Mouse (Mus musculus) MEL (cell line): ENCODE measurements around the gene Hist3h2a. TPM values are rescaled to one million over a fixed set of nuclear protein-coding genes. Genes with fewer than 3 reads are reported as not detected.

Source experiments
- DNase-seq: peaks from one replicate; pipeline ENCODE4 v3.0.0; 2011; ENCODE audit warnings: low read depth, low spot score
- H3K27ac ChIP-seq: 2 replicates; pipeline ENCODE4 v1.5.1; 2012; ENCODE audit warnings: low read depth, mild to moderate bottlenecking, control low read depth, low read length, moderate library complexity; ENCODE audit not compliant: control insufficient read depth
- H3K27me3 ChIP-seq, 2 experiments: fragments of 150-350 bp in 1 of 2; sonication (generic) in 1 of 2; 2 replicates each; pipeline ENCODE4 v1.6.1; 2012; ENCODE audit warnings: low read length in 2 of 2, mild to moderate bottlenecking in 2 of 2, improper control_type of control experiment in 1 of 2, moderate library complexity in 1 of 2; ENCODE audit not compliant: insufficient read depth in 2 of 2, control insufficient read depth in 1 of 2
- H3K36me3 ChIP-seq, 2 experiments: 2 replicates each; pipeline ENCODE4 v1.6.1; 2012 to 2014; ENCODE audit warnings: low read length in 2 of 2, improper control_type of control experiment in 1 of 2, inconsistent platforms in 1 of 2, mild to moderate bottlenecking in 1 of 2; ENCODE audit not compliant: insufficient read depth in 2 of 2, control insufficient read depth in 1 of 2
- H3K4me1 ChIP-seq, 2 experiments: fragments of 150-350 bp in 1 of 2; sonication (generic) in 1 of 2; 2 replicates each; pipeline ENCODE4 v1.6.1; 2012; ENCODE audit warnings: low read length in 2 of 2, improper control_type of control experiment in 1 of 2, mild to moderate bottlenecking in 1 of 2; ENCODE audit not compliant: insufficient read depth in 2 of 2, control insufficient read depth in 1 of 2
- H3K4me3 ChIP-seq, 2 experiments: fragments of 150-350 bp in 1 of 2; sonication (generic) in 1 of 2; 2 replicates each; pipeline ENCODE4 v1.5.1; 2012; ENCODE audit warnings: low read depth in 2 of 2, low read length in 2 of 2, mild to moderate bottlenecking in 2 of 2, moderate library complexity in 2 of 2, control low read depth in 1 of 2, improper control_type of control experiment in 1 of 2; ENCODE audit not compliant: control insufficient read depth in 1 of 2, insufficient read depth in 1 of 2
- H3K79me2 ChIP-seq: 2 replicates; pipeline ENCODE4 v1.6.1; 2012; ENCODE audit warnings: mild to moderate bottlenecking, low read length, moderate library complexity; ENCODE audit not compliant: control insufficient read depth, poor library complexity, insufficient read depth
- H3K9ac ChIP-seq: 2 replicates; pipeline ENCODE4 v1.6.1; 2012; ENCODE audit warnings: low read depth, mild to moderate bottlenecking, control low read depth, low read length, moderate library complexity; ENCODE audit not compliant: control insufficient read depth, poor library complexity, severe bottlenecking
- H3K9me3 ChIP-seq: fragments of 150-350 bp; sonication (generic); replicated peaks from 2 replicates; pipeline ENCODE4 v1.6.1; 2012; ENCODE audit warnings: mild to moderate bottlenecking, low read length, improper control_type of control experiment, moderate library complexity; ENCODE audit not compliant: insufficient read depth
- CHD2 ChIP-seq: IDR thresholded peaks from 2 replicates; pipeline ENCODE4 v1.6.1; 2011; ENCODE audit warnings: low read length, improper control_type of control experiment
- EP300 ChIP-seq, 2 experiments: IDR thresholded peaks; 2 replicates each; pipeline ENCODE4 v1.6.1; 2011; ENCODE audit warnings: improper control_type of control experiment in 2 of 2, low read length in 2 of 2, low read depth in 1 of 2, mild to moderate bottlenecking in 1 of 2
- ETS1 ChIP-seq: IDR thresholded peaks from 2 replicates; pipeline ENCODE4 v1.6.1; 2012; ENCODE audit warnings: low read depth, mild to moderate bottlenecking, inconsistent platforms, low read length, improper control_type of control experiment, moderate library complexity
- GABPA ChIP-seq: IDR thresholded peaks from 2 replicates; pipeline ENCODE4 v1.6.1; 2012; ENCODE audit warnings: low read depth, mild to moderate bottlenecking, inconsistent platforms, low read length, improper control_type of control experiment, moderate library complexity
- GATA1 ChIP-seq: IDR thresholded peaks from 2 replicates; pipeline ENCODE4 v1.6.1; 2011; ENCODE audit warnings: low read depth, low read length, improper control_type of control experiment
- MAZ ChIP-seq: IDR thresholded peaks from 2 replicates; pipeline ENCODE4 v1.6.1; 2012; ENCODE audit warnings: low read depth, mild to moderate bottlenecking, inconsistent platforms, low read length, improper control_type of control experiment
- MYB ChIP-seq: IDR thresholded peaks from 2 replicates; pipeline ENCODE4 v1.6.1; 2011; ENCODE audit warnings: mild to moderate bottlenecking, low read depth, low read length, improper control_type of control experiment
- POLR2AphosphoS2 ChIP-seq: IDR thresholded peaks from 2 replicates; pipeline ENCODE4 v1.6.1; 2011; ENCODE audit warnings: low read length, improper control_type of control experiment
- SIN3A ChIP-seq: IDR thresholded peaks from 2 replicates; pipeline ENCODE4 v1.6.1; 2012; ENCODE audit warnings: low read length, improper control_type of control experiment, inconsistent platforms
- TAL1 ChIP-seq: IDR thresholded peaks from 2 replicates; pipeline ENCODE4 v1.6.1; 2012; ENCODE audit warnings: mild to moderate bottlenecking, inconsistent platforms, low read length, moderate library complexity, mixed read lengths
- TCF12 ChIP-seq: IDR thresholded peaks from 2 replicates; pipeline ENCODE4 v1.6.1; 2014; ENCODE audit warnings: low read depth, mild to moderate bottlenecking, inconsistent platforms, low read length, improper control_type of control experiment, moderate library complexity
- ZKSCAN1 ChIP-seq: IDR thresholded peaks from 2 replicates; pipeline ENCODE4 v1.6.1; 2012; ENCODE audit warnings: low read depth, mild to moderate bottlenecking, inconsistent platforms, low read length, improper control_type of control experiment, moderate library complexity
- ZMIZ1 ChIP-seq: IDR thresholded peaks from 2 replicates; pipeline ENCODE4 v1.6.1; 2012; ENCODE audit warnings: low read depth, mild to moderate bottlenecking, inconsistent platforms, low read length, improper control_type of control experiment, moderate library complexity
- polyA plus RNA-seq, 2 experiments: library from polyadenylated mRNA; stranded (reverse) in 1 of 2; unstranded in 1 of 2; fragments of >175 nt in 1 of 2; fragments of >200 nt in 1 of 2; gene quantifications; 2 replicates each; pipeline versions ENCODE4 v1.2.1 to v1.2.4; 2012; ENCODE audit warnings: low replicate concordance in 2 of 2, low read depth in 1 of 2; ENCODE audit not compliant: insufficient read length in 2 of 2, insufficient read depth in 1 of 2, missing spikeins in 1 of 2
- total RNA-seq: library from RNA; depleted of rRNA; stranded (reverse); fragments of 300-350 nt; gene quantifications from 2 replicates; pipeline ENCODE4 v1.2.3, GENCODE M21; 2012

Hist3h2a gene
- total and polyA plus RNA-seq, 3 experiments = 0.42 to 184 TPM; not detected in 1

- H3K4me3 ChIP-seq = no peak overlapping the region
- no peak overlapping the region for H3K9ac ChIP-seq
- no peak overlapping the region for H3K27ac ChIP-seq
- H3K9me3 ChIP-seq = no peaks in the 10 kb centered on the region
- peaks cover 0 to 13% of the 10 kb centered on the region in 2 experiments; a peak in 2 of 4 replicates for H3K36me3 ChIP-seq
- TF ChIP-seq ZMIZ1 = no peak
- TF ChIP-seq MAZ = 0 out of 2 replicates have a peak, but pooled peaks have one; percentile 30
- no peaks in the 10 kb centered on the region for H3K27me3 ChIP-seq
- no peak for DNase-seq
- peaks cover 1% of the 10 kb centered on the region; the same call in 1 of the 2 replicates for H3K79me2 ChIP-seq
- peaks cover 4 to 15% of the 10 kb centered on the region in 2 experiments; a peak in 3 of 4 replicates for H3K4me1 ChIP-seq
Observed at GRCm38 (mm10) chr11:58929055-58929454, 25.4 kb upstream of the Hist3h2a start.

- Histone ChIP-seq H3K4me1 (peaks cover 4 to 15% of the 10 kb centered on the region in 2 experiments; a peak in 3 of 4 replicates), H3K27ac (no peak overlapping the region), H3K36me3 (peaks cover 0 to 13% of the 10 kb centered on the region in 2 experiments; a peak in 2 of 4 replicates), H3K4me3 (no peak overlapping the region), H3K9ac (no peak overlapping the region), H3K9me3 (no peaks in the 10 kb centered on the region), H3K27me3 (no peaks in the 10 kb centered on the region), H3K79me2 (peaks cover 1% of the 10 kb centered on the region; the same call in 1 of the 2 replicates)
- DNase-seq = no peak
- TF ChIP-seq SIN3A = 0 out of 2 replicates have a peak, but pooled peaks have one; percentile 24
- TF ChIP-seq GABPA = no peak
Observed at GRCm38 (mm10) chr11:58929641-58930040, 24.8 kb upstream of the Hist3h2a start.

GRCm38 (mm10) chr11:58930254-58930653, 24.2 kb upstream of the Hist3h2a start:
- no peak overlapping the region for H3K9ac ChIP-seq
- no peak overlapping the region for H3K27ac ChIP-seq
- H3K36me3 ChIP-seq = peaks cover 0 to 13% of the 10 kb centered on the region in 2 experiments; a peak in 2 of 4 replicates
- no peaks in the 10 kb centered on the region for H3K9me3 ChIP-seq
- no peak for TF ChIP-seq CHD2
- TF ChIP-seq ZKSCAN1 = no peak
- no peak for TF ChIP-seq ETS1
- 0 out of 2 replicates have a peak, but pooled peaks have one; percentile 48 for TF ChIP-seq TCF12
- TF ChIP-seq GATA1 = peak; percentile 55; the same call in 1 of the 2 replicates
- TF ChIP-seq EP300 (IDR thresholded peaks at IDR 0.05; ENCODE audit: low read depth in 1 of 2, low read length in 2 of 2) = peak in 1 of 2 experiments; percentile 46; a peak in 2 of 4 replicates
- no peak for TF ChIP-seq POLR2AphosphoS2
- TF ChIP-seq MYB = no peak
- TF ChIP-seq MAZ = no peak
- TF ChIP-seq TAL1 = peak; percentile 57; the same call in 1 of the 2 replicates
- no peak overlapping the region for H3K4me3 ChIP-seq
- H3K27me3 ChIP-seq = no peaks in the 10 kb centered on the region
- DNase-seq = peak; percentile 58
- H3K4me1 ChIP-seq = peaks cover 4 to 15% of the 10 kb centered on the region in 2 experiments; a peak in 3 of 4 replicates
- H3K79me2 ChIP-seq = peaks cover 1% of the 10 kb centered on the region; the same call in 1 of the 2 replicates
